Mouse (Mus musculus): ENCODE data around the gene Hspb11. TPM values are rescaled to one million over a fixed set of nuclear protein-coding genes. Genes with fewer than 3 reads are reported as not detected.

The Hspb11 gene
- 10 to 100 TPM; 13.3 to 13.8 TPM for total RNA-seq (2021)

DNA sequence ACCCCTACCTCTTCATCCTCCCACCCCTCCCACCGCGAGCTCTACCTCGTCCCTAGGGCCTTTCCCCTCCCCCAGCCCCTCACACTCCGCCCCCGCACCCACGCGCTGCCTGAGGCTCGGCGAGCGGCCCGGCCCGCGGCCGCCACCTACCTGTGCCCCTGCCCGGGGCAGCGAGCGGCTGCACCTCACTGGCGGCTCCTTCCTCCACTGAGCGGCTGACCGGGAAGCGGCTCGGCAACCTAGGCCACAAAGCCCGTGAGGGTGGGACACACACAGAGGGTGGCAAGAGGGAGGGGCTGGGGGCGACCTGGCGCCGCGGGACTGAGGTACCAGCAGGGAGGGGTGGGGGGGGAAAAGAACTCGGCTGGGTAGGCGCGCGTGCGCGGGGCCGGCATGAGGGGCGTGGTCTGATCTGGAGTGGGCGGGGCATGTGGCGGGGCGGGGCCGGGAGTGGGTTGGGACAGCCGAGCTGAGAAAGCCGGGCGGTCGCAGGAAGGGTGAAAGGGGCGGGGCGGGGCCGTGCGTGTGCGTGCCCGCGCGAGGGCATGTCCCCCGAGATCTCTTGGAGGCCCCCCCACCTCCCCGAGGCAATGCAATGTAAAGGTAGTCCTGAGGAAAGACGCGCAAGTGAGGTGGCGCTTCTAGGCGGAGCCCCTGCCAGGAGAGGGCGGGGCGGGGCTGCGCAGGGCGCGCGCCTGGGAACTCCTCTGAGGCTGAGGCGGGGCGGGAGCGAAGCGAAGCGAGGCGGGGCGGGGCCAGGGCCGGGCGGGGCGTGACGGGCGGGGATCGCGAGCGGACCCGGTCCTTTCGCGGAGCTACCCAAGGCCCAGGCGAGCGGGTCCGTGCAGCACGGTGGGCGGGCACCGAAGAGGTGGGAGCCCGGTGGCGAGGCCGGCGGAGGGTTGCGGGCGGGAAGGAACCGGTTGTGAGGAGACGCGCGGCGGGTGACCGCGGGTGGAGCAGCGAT is at the start of gene Hspb11, which contains the start of gene Lrrc42:
Hspb11 (plus strand) TSS at position 469 of the 967 bp plus-strand sequence.
Lrrc42 (minus strand) TSS at position 408 of the 967 bp plus-strand sequence.
- DNase-seq, result peak; percentile 90 to 93
- intact Hi-C loops (cut with DNase I), result loop anchor here (2.0 to 5.0 kb wide), 3 partner anchors 59 to 114 kb away; partner anchors contain the start of genes Ndc1, Tceanc2 and Tmem59

DNA sequence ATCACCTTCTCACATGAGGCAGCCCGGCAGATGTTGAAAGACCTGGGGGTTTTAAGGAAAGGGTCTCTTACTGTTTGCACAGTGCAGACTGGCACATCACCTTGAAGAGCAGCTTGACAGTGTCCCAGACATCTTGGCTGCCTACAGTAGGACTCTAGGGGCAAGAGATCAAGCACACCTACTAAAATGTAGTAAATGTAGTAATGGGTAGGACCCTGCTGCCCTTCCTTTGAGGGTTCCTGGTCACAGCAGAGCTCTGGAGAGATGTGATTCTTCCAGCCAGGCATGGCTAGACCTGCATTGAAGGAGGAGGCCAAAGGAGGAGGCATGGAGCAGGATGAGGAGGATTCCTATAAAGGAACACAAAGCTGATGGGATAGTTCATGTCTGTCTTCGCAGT is 46.4 kb upstream of the Hspb11 start:
- intact Hi-C loops (cut with DNase I), result no loop called here
- DNase-seq, result no peak

DNA sequence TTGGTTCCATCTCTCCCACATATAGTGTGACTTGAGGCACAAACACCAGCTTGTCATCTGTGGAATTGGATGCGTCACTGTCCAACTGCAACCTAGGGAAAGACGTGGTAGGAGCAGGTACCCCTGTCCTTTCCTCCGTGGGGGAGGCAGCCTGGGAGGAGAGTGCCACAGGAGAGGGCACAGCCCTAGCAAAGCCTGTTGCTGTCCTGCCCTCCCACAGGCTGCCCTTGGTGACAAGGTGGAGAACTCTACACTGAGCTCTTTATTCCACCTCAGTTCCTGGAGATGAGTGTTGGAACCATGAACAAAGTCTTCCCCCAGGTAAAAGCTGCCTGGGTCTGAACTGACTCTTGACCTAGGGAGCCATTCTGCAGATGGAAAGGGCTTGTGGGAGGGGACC is 44.5 kb upstream of the Hspb11 start, which contains the start of gene Ldlrad1:
Ldlrad1 (plus strand) TSS at position 301 of the 400 bp plus-strand sequence.
- intact Hi-C loops (cut with DNase I), result no loop called here
- no peak for DNase-seq

DNA sequence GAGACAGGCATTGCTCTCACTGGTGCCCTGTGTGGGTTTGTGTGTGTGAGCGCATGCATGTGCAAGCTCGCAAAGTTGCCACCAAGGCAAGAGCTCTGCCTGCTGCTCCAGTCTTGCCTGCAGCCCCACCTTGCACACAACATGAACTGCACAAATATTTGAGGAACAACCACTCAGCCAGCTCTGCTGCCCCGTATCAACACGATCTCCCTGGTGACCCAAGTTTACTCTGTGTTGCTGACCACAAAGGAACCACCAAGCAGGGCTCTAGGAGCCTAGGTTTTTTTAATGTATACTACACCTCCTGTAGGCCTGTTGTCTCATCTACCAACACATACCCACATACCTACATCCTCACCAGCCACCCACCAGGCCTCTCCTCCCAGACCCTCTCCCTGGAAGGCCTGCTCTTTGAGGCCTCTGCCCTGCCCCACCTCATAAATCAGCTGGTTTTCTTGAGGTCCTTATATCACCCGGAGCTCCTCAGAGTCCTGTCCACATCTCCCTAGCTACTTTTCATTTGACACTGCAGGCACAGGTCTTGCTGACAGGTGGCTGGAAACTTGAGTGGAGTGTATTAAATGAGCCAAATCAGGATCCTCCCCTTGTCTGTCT is 42.8 kb upstream of the Hspb11 start:
- intact Hi-C loops (cut with DNase I), result no loop called here
- DNase-seq, result no peak

DNA sequence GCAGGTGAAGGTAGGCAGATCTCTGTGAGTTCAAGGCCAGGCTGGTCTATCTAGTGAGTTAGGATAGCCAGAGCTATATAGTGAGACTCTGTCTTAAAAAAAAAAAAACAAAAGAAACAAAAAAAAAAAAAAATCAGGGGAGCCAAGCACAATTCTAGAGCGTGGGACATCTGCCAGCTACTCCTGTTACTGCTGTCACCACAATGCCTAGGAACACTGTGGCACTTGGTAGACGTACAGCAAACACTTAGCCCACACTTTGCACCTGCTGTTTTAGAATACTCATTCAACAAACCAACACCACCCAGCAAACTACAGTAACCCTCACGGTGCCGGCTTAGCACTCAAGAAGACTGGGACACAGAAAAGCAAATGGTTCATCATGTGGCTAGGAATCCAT is 41.9 kb upstream of the Hspb11 start:
- intact Hi-C loops (cut with DNase I), result no loop called here
- no peak for DNase-seq

DNA sequence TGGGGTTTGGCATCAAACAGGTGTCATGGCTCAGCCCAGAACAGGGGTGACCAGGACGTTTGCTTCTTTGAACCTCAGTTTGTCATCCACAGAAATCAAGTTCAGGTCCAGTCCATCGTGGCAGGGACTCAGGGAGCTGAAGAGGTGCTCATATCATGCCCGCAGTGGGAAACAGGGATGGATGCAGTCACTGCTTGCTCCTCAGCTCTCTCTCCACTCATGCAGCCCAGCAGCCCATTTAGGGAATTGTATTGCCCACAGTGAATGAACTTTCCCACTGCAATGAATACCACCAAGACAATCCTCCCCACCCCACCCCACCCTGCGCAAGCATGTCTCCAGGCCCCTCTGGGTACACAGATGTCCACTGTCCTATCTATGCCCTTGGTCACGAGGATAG is 41.5 kb upstream of the Hspb11 start:
- intact Hi-C loops (cut with DNase I), result no loop called here
- DNase-seq, result no peak

DNA sequence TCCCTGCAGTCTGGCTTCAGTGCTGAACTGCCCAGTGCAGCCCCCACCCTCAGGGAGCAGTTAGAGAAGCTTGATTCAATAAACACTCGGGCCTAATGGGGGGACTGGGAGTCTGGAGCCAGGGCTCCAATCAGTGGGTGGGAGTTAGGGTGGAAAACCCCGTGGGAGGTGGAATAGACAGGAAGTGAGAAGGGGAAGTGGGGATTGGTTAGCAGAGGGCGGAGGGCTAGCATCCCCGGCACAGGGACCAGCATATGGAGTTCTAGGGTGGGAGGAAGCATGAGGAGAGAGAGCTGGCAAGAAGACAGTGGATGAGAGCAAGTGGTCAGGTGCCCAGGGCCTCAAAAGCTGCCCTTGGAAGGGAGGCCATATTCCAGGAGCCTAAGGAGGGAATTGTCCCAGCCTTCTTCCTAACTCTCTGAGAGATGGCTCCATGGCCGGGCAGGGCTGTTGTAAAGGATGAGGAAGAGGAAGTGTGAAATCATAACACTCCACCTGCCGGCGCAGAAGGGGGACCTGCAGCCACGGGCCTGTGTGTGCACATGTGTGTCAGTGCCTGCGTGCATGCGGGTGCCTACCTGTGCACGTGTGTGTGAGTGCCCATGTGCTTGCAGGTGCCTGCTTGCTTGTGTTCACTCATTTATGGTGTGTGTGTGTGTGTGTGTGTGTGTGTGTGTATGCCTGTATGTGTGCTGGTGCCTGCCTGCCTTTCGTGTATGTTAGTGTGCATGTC is 39.9 kb upstream of the Hspb11 start:
- intact Hi-C loops (cut with DNase I), result no loop called here
- no peak for DNase-seq

DNA sequence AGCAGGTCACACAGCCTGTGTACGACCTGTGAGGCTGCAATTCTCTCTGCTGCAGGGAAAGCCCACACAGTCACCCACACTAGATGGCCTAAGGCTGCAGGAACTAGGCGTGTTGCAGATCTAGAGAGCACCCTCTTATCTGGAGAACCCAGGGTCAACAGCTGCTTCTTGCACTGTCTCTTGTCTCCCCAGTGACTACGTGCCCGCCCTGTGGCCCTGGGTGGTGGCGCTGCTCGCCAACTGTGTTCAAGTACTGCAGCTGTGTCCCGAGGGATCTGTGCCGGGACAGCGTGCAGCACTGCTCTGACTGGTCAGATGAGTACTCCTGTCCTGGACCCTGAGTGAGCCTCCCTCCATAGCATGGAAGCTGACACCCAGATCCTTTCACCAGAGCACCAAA is 35.8 kb upstream of the Hspb11 start:
- DNase-seq, result no peak
- intact Hi-C loops (cut with DNase I), result no loop called here

DNA sequence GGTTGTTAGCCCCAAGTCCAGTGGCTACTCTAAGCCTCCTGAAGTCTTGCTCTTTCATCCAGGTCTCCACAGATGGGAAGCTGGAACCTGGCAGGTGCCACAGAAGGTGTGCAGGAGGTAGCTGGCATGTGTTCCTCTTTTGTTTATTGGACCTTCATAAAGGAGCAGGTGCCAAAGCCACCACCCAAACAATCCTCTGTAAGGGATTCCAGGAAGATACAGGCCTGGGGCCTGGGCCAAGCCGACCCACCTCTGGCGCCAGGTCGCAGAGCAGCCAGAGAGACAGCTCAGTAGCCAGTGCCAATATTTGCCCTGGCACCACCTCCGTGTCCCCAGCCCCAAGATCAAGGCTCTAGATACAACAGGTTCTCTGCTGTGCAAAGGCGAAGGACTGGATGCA is 31.9 kb upstream of the Hspb11 start:
- intact Hi-C loops (cut with DNase I), result no loop called here
- DNase-seq, result no peak

DNA sequence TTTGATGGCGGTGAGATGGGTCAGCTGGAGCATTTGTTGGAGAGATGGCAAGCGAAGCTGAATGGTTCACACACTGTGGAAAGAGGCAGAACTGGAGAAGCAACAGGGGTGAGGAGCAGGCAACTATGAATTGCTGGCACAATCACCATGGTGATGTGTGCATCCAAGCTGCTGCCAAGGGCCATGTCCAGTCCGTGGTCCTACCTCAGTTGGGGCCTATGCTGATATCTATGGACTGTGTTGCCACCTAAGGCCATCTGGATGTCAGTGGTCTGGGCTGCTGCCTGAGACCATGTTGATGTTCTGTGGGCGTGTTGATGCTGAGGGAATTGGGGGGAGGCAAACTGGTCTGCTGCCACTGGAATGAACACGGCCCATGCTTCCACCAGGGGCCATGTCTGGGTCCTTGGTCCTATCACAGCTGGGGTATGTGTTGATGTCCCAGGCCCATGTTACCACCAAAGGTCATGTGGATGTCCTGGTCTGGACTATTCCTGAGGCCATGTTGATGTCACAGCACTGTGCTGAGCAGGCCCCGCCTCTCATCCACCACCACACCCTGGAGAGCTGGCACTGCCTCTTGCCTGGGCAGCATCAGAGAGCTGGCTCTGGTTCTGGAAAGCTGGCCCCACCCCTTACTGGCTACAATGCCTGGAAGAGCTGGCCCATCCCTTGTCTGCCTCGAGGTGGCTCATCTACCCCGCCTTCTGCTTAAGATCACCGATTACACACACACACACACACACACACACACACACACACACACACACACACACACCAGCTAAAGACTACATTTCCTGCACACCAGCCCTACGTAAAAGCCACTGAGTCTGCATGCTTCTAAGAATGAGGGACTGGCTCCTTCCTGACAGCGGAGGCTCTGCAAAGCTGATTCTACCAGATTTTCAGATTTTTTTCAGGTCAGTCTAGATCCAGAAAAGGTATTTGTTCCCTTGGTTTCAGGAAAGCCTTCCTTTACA is 29.9 kb upstream of the Hspb11 start:
- peak; percentile 53 to 57 for DNase-seq
- intact Hi-C loops (cut with DNase I), result no loop called here

DNA sequence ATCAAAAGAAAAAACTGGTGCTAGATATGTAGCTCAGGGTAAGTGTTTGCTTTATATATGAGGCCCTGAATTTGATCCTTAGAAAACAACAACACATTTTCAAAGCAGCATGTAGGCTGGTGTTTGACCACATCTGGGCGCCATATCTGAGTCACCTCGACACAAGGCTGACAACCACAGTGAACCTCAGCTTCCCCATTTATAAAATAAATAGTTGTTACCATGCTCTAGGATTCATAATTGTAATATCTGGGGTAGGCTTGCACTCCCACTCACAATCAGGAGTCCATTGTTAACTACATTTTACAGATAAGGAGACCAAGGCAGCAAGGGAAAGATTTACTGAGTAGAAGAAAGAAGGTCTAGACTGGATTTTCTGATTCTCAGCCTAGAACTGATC is 27.1 kb upstream of the Hspb11 start:
- no peak for DNase-seq
- intact Hi-C loops (cut with DNase I), result no loop called here

DNA sequence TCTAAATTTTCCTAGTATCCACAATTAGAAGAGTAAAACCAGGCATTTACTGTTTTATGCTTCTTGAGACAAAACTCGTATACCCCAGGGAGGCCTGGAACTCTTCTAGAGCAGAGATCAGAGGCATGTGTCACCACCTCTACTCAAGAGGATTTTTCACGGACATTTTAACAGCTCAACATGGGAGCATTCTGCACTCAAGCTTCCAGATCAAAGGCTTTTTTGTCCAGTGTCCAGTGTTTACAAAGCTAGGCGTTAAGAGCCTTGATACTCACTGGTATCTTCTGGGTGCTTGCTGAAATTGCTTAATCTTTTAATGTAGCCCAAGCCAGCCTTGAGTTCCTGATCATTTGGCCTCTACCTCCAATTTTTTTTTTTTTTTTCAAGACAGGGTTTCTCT is 21.2 kb upstream of the Hspb11 start:
- DNase-seq, result no peak

DNA sequence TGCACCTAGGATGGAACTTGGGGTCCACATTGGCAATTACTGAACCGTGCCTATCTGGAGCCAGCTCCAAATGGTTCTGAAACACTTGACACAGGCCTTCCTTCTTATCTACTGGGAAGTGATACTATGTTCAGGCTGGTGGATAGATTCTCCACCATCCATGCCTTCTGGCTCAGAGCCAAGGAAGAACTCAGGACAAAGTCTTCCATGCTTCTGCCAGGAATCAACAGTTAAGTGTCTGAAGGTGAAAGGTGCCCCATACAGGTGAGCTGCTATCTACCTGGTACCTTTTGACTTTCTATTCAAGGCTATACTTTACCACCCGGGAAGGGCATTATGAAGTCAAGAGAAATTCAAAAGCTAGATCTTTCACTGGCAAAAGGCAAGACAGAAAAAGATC is 15.1 kb upstream of the Hspb11 start:
- no peak for DNase-seq
- intact Hi-C loops (cut with DNase I), result no loop called here

More for the DNA sequence above, 21.2 kb upstream of the Hspb11 start:
- intact Hi-C loops (cut with DNase I), result no loop called here

DNA sequence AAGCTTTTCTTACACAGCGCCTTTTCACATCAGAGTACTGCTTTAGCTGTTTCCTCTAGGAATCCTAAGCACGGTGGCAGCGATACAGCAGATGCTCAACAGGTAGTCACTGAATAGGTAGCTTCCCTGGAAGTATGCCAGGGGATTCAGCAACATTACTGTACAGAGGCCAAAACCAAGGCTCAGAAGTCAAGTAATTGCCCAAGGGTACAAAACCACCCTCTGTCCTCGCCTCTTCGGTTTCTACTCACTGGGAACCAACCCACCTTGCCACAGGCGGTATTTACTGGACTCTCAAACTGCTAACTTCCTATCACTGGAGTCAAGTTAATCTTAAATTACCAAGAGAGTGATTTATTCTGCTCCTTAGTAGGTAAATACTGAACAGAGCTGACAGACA is 13.2 kb upstream of the Hspb11 start:
- DNase-seq, result no peak
- intact Hi-C loops (cut with DNase I), result no loop called here

DNA sequence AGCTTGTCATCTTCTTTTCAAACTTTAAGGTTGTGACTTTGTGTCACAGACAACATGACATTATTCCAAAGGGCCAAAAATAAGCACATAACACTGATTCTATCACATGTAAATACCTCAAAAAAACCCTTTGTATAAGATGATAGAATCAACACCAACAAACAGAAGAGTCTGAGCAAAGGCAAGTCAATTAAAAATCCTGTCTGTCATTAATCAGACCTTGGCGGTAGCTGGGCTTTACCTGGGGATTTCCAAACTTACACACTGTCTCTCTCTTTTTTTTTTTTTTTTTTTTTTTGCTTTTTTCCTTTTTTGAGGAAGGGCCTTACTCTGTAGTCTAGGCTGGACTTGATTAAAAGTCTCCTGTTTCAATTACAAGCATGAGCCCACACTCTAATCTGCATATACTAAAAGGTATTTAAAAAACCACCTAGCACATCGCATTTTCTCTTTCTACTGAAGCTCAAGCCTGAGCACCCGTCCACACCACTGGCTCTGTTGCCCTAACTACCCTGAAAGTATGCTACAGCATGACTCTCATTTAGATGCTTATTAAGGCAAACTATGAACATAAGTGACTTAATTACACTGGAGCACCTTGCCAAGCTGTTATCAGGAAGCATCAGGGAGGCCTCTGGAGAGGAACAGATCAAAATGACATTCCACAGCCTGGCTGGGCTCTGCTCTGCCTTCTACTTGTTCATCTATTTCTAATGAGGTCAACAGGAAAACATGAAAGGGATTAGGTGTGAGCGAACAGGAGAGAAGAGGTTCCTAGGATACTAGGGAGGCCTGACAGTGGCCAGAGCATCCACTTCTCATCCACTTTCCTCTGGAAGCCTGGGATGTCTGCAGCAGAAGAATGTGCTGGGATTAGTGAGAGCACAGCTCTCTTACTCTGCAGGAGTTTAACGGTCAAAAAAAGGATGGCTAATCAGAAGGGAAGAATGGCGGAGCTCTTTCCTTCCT is 9.7 kb upstream of the Hspb11 start:
- no peak for DNase-seq
- intact Hi-C loops (cut with DNase I), result no loop called here

DNA sequence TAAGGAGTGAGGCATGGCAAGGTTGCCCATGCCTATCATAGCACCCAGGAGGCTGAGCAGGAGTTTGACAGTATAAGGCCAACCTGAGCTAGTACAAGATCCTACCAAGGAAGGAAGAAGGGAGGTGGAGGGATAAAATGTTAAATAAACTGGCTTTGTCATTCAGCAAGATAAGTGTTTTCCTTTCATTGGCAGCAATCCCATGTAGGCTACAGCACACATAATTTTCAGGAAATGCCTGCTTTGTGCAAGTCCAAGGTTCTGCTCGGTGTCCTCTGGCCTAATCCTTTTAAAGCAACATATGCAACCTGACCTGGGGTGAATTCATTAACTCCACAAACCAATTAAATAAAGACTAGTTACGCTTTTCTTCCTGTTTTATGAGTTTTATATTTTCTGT is 8.0 kb upstream of the Hspb11 start:
- intact Hi-C loops (cut with DNase I), result no loop called here
- no peak for DNase-seq

DNA sequence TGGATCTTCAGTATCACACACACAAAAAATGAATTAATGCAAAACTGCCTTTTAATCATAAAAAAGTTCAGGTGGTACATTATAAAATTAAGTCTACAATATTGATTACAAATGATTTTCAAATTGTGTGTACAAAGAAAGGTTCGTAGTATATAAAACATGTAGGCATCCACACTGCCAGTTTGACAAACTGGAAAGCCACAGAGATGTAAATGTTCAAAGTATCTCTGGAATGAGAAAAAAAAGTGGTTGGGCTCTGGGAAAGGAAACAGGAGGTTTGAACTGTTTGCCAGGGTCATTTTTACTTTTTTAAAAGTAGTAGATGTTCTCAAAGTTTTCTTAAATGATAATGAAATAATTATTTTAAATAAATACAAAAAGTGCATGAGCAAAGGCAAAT is 7.4 kb upstream of the Hspb11 start:
- intact Hi-C loops (cut with DNase I), result no loop called here
- DNase-seq, result no peak

DNA sequence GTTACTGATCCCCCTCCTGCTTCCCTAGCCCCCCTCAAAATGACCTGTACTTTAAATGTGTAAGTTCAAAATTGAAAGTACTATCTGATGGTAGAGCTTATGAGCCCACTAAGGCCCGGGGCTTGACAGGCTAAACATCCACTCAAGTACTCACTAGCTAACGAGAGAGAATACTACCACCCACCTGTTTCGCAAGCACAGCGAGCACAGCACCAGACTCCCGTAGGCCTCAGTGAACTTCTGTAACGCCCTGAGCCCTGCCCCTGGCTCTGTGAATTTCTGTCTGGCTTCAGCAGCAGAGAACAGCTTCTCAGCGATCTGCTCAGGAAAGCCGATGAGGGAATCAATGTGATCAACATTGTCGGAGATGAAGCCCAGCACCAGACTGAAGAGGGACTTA is 6.3 kb upstream of the Hspb11 start:
- intact Hi-C loops (cut with DNase I), result no loop called here
- DNase-seq, result peak in 1 of 2 experiments; percentile 11

DNA sequence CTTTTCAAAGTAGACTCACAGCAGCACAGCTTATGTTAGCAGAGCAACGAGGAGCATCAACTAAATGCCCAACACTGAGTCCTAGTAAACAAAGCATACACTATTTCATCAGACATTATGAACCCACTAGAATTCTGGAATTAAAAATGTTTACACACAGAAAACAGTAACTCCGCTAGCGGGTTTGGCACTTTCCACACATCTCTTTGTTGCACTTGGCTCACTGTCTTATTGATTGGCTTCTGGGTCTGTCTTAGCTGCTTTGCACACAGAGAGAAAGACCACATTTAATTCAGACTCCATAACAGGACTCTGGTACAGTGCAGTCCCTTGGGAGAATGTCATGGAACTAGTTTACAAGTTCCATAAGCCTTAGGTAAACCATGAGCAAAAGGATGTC is 5.3 kb upstream of the Hspb11 start:
- DNase-seq, result no peak

More for the DNA sequence above, 5.3 kb upstream of the Hspb11 start:
- intact Hi-C loops (cut with DNase I), result no loop called here
